Mouse (Mus musculus): Measurements from ENCODE around the gene Nr2f1. TPM values are rescaled to one million over a fixed set of nuclear protein-coding genes. Genes with fewer than 3 reads are reported as not detected.

The Nr2f1 gene
- polyA plus RNA-seq, 1 experiment from 2014 or later = 9.5 TPM

- H3K27me3 ChIP-seq (ENCODE audit: insufficient read depth, low read length) = peaks cover 4% of the 10 kb centered on the region; the same call in 1 of the 2 replicates
- ATAC-seq (ENCODE audit: insufficient read depth) (no peak), DNase-seq (no peak)
- no peak overlapping the region for H3K4me2 ChIP-seq
- no peak overlapping the region for H3K27ac ChIP-seq (ENCODE audit: low read depth)
- TF ChIP-seq CTCF (IDR thresholded peaks at IDR 0.05; ENCODE audit: low read depth) = no peak
- H3K4me1 ChIP-seq (ENCODE audit: insufficient read depth) = no peaks in the 10 kb centered on the region
- H3K9me3 ChIP-seq (ENCODE audit: low read depth, low read length) = no peaks in the 10 kb centered on the region
- H3K9ac ChIP-seq = no peak overlapping the region
- no peak overlapping the region for H3K4me3 ChIP-seq (ENCODE audit: low read depth, low read length)
- no peaks in the 10 kb centered on the region for H3K36me3 ChIP-seq (ENCODE audit: insufficient read depth)
- WGBS = 90% methylated on average over 5 of the region's 5 CpGs
Observed at GRCm38 (mm10) chr13:78157465-78157864, 42.1 kb downstream of the Nr2f1 start.

Other genes with a start within 250 kb of the Nr2f1 start
- gene Pou5f2, start 174.9 kb downstream of the Nr2f1 start, polyA plus RNA-seq (2014; fragmentation: Nextera tagmentation; extraction: Ambion mirVana) = 1.5 and 1.7 TPM in 2 replicates